Mouse (Mus musculus) bone marrow, adult 2 months (tissue): ENCODE data around the gene Pdf.

Experiments used
- CTCF ChIP-seq: fragments of 200-500 bp; IDR thresholded peaks from 2 replicates; pipeline ENCODE4 v1.5.1; 2011; ENCODE audit warnings: low read length, control low read depth; ENCODE audit not compliant: control insufficient read depth, insufficient read depth
- POLR2A ChIP-seq: fragments of 200-500 bp; IDR thresholded peaks from 2 replicates; pipeline ENCODE4 v1.6.1; 2011; ENCODE audit warnings: low read depth, mild to moderate bottlenecking, control low read depth, low read length, borderline replicate concordance; ENCODE audit not compliant: control insufficient read depth

GRCm38 (mm10) chr8:107012666-107013065, 35.7 kb downstream of the Pdf start:
- TF ChIP-seq CTCF = no peak
- no peak for TF ChIP-seq POLR2A
